Mouse (Mus musculus) G1E-ER4 (cell line): ENCODE results near the gene Camp. TPM values are rescaled to one million over a fixed set of nuclear protein-coding genes. Genes with fewer than 3 reads are reported as not detected.

Experiments used
- GATA1 ChIP-seq: IDR thresholded peaks from one replicate; pipeline ENCODE4 v1.8.0; 2012; ENCODE audit warnings: low read length, inconsistent platforms
- polyA plus RNA-seq: library from polyadenylated mRNA; stranded (reverse); fragments of >175 nt; gene quantifications from 2 replicates; pipeline ENCODE4 v1.2.3, GENCODE M21; 2012

The Camp gene
- not detected in 2 replicates for polyA plus RNA-seq

DNA sequence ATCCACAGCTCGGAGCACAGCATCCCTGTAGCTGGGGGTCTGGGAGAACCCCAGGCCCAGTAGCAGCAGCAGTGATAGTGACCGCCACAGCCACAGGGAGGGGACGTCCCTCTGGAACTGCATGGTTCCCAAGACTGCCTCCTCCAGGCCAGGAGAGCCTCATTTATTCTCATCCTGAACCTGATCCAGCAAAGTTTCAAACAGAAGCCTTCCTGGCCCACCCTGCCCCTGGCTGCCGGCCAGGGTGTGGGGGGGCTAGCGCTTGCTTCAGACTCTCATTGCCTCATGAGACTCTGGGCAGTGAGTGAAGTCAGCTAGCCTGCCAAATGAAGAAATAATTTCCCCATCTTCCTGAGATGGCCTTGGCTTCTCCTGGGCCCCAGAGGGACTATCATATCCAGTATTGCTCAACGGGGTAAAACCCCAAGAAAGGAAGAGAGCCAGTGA is at the start of gene Camp:
Camp (minus strand) TSS at position 306 of the 447 bp plus-strand sequence.
- no peak for TF ChIP-seq GATA1

DNA sequence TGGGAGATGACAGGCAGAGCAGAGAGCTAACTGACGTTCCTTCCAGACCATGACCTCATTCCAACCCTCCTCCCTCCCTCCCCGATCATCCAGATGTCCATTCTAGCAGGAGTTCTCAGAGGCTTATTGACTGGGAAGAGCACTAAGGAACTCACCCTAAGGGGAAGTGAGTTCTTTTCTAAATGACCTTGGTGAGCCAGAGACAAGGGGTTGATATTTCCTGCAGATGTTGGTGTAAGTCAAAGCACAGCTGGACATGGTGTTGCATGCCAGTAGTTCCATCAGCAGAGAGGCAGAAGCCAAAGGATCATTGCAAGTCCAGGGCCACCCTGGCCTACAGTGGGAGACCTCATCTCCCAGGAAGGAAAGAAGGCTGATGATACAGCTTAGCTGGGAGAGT is 48.6 kb upstream of the Camp start:
- TF ChIP-seq GATA1 = no peak

DNA sequence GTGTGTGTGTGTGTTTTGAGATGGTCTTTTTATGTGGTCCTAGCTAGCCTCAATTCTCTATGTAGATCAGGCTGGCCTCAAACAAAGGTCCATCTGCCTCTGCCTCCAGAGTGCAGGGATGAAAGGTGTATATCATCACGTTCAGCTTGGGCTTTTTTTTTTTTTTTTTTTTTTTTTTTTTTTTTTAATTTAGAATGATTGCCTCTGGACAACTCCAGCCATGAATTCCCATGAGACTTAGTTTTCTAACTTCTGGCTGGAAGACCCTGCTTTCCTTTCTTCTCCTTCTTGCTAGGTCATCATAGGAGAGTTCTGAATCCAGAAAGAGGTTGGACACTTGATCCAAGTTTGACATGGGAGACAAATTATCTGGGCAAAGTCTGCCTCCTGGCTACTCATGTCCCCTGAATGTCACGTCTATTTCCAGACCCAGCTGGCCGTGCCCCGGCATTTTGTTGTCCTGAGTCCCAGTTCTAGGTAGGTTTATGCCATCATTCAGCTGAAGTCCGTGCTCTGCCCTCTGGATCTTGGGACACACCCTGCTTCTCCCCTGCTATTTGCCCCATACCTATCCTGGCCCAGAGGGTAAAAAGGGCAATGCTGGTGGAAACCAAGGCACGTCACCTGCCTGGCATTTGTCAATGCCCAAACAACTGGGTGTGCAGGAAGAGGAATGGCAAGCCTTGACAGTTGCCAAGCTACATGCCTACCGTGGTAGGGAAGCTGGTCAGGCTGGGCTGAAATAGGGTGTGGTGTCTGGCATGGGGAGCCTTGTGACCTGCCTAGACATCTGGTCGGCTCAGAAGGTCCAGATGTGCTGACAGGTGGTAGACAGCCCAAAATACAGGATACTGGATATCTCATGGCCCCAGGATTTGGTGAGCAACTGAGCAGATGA is 47.1 kb upstream of the Camp start:
- no peak for TF ChIP-seq GATA1

DNA sequence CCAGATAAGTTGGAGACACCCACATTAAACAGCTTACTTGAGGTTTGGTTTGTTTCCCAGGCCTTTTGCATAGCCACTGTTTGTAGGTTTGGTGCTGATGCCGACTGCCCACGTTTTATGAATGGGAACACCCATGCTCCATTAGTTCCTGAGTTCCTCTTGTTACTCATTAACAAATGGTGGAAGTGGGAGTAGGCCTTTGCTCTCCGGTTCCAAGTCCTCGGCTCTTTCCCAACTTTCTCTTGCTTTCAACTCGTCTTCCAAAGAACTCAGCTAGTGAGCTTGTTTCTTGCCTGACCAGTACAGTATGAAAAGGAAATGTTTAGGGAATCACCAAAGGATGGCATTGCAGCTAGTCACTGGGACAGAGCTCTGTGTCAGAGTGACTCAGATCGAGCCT is 46.2 kb upstream of the Camp start:
- TF ChIP-seq GATA1 = no peak

DNA sequence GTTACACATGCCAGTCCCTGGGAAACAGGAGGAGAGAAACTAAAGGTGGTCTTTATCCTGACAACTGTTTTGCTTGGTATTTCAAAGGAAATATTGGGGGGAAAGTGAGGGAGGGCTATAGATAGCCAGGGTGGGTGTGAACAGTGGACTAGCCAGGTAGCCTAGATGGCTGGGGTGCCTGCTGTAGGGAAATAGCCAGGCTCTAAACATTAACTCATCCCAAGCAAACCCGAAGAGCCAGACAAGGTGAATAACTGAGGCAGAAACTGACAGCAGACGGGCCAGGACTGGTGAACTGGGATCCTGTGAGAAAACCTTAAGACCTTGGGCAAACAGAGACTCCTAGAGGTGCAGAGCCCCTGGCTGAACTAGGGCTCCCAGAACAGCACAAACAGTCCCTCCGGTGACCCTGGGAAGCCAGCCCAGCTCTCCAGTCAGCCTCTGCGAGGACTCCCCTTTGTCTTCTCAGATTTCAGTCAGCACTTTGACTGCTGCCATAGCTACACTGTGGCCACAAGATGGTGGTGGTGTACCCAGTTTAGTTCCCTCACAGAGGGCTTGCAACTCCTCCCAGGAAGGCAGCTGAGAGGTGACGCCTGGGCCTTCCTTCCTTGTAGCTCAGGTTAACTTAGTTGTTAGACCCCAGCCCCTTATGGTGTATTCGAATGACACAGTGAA is 45.1 kb upstream of the Camp start:
- no peak for TF ChIP-seq GATA1

DNA sequence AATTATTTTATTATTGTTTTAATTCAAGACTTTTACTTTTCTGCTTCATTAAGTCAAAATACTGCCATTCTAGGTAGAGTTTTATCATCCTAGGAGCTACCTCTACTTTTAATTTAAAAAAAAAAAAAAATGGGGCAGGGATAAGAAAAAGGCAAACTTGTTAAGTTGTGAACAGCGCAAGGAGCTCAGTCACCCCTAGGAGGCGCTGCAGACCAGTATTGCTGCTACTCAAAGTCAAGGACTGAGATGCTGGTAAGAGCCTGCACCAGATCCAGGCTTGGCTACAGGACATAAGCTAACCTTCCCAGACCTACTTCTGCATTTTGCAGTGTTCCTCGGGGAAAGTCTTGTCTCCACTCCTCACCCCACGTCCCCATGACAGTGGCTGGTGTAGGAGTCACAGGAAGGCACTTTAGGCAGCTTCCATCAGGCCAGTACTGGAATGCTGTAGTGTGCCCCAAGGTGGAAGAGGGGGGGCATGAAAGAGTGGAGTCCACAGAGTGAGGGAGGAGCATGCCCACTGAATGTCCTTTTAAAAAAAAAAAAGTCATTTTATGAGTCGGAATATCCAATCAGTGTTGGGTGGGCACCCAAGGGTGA is 43.3 kb upstream of the Camp start:
- TF ChIP-seq GATA1 = no peak

DNA sequence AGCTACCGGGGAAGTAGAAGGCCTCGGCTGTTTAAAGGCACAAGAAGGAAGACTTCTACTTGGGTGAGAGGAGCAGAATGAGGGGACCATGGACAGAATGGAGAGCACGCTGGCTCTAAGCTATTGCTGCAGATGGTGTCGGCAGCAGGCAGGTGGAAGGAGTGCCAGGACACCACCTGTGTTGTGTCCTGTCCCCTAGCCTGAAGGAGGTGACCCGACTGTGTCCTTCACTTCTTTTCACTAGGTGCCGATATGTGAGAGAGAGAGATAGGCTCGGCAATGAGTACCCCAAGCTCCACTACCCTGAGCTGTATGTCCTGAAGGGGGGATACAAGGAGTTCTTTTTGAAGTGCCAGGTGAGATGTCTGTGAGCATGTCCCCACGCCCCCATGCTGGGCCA is 42.1 kb upstream of the Camp start:
- no peak for TF ChIP-seq GATA1

DNA sequence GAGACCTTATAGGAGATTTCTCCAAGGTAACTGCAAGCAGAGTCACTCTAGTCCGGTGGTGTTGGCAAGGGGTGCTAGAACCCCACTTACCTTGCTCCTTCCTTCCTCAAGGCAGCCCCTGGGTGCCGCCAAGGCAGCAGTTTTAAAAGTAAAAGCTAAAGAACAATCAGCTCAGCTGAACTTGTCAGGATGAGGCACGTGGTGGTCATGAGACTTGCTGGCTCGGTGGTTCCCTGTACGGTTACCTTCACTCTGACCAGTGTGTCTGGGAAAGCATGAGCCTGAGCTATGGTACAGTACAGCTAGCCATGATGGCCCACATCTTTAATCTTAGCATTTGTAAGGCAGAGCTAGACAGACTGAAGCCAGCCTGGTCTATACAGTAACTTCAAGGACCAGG is 37.9 kb upstream of the Camp start:
- TF ChIP-seq GATA1 = no peak

DNA sequence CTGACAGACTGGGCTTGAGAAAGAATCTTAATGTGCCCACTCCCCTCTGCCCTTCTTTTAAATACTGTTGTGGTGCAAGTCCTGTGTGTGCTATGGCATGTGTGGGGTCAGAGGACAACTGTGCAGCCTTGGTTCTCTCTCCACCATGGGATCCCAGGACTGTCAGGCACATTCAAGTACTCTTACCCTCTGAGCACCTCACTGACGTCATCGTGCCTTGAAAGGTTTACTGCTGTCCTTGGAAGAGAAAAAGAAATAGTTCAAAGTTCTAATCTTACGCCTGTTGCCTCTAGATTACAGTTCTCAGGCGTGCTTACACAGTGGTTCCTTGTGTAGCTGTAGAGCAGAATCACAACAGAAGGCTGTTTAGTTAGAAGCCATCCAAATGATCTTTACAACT is 36.8 kb upstream of the Camp start:
- TF ChIP-seq GATA1 = no peak

DNA sequence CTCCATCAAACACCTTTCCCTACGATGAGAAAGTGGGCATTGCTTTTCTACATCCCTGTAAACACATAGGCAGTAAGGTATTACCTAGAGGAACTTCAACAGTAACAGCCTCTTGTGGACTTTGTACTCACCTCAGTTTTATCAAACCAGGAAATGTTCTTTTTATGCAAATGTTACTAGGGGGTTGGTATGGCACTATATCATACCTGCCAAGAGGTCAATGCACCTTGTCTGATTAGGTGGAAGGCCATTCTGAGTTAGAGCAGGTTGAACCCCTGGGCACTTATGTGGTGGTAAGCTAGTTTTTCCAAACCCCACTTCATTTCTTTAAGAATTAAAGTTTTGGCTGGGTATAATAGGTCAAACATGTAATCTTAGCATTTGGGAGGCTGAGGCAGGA is 29.9 kb upstream of the Camp start:
- TF ChIP-seq GATA1 = no peak

DNA sequence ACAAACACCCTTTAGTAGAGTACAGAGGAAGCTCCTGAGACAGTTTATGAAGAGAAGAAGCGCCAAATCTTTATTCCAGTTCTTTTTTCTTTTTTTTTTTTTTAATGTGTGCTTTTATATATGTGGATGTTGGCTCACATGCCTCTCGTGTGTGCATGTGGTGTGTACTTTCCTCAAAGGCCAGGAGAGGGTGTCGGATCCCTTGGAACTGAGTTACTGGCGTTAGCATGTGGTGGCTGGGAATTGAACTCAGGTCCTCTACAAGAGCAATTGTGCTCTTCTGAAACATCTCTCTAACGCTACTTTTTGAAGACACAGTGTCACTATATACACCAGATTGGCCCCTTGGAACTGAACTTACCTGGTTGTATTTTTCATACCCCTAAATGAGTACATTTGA is 28.2 kb upstream of the Camp start:
- TF ChIP-seq GATA1 = no peak

DNA sequence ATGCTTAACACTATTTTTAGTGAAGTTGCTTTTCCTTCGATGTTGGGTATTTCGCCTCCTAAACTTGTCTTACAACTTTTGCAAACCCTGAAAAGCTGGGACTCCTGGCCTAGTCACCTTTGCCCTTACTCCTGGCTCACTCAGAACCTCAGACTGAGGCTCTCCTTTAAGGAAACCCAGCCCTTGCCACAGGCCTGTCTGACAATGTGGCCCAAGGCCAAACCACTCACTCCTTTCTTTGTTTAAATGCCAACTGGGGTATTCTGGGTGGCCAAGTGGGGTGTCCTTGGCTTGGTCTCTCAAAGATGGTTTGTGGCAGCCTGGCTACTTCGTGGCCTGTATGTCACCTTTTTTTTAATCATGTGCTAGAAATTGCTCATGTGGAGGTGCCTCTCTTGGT is 27.3 kb upstream of the Camp start:
- no peak for TF ChIP-seq GATA1

DNA sequence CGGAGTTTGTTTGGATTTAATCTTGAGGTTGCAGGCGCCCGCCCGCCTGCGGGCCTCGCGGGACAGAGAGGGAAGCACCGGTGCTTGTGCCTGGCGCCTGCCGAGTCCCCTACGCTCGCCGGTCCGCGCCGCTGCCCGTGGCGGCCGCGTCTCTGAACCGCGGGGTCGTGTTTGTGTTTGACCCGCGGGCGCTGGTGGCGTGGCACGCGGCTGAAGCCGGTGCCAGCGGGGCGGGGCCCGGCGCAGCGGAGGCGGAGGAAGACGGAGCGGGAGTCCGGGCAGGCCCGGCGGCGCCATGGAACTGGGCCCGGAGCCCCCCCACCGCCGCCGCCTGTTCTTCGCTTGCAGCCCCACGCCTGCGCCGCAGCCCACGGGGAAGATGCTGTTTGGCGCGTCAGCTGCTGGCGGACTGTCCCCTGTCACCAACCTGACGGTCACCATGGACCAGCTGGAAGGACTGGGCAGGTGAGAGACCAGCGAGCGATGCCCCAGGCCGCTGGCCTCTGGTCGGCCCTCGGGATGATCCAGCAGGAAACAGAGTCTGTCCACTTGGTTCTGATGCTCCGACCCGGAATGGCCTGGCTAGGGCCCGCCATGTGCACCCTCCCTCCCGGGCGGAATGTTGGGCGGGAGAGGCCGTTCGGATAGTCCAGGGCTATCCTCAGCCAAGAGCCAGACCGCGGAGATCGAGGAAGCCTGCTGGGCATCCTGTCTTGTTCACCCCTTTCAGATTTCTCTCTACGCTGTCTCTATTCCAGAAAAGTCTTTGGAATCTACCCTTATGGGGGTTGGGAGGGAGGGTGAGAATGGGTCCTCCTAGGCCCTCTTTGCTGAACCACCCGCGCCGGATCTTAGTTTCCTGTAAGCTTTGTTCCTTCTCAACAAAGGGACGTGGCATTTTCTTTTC is 26.5 kb upstream of the Camp start:
- no peak for TF ChIP-seq GATA1

DNA sequence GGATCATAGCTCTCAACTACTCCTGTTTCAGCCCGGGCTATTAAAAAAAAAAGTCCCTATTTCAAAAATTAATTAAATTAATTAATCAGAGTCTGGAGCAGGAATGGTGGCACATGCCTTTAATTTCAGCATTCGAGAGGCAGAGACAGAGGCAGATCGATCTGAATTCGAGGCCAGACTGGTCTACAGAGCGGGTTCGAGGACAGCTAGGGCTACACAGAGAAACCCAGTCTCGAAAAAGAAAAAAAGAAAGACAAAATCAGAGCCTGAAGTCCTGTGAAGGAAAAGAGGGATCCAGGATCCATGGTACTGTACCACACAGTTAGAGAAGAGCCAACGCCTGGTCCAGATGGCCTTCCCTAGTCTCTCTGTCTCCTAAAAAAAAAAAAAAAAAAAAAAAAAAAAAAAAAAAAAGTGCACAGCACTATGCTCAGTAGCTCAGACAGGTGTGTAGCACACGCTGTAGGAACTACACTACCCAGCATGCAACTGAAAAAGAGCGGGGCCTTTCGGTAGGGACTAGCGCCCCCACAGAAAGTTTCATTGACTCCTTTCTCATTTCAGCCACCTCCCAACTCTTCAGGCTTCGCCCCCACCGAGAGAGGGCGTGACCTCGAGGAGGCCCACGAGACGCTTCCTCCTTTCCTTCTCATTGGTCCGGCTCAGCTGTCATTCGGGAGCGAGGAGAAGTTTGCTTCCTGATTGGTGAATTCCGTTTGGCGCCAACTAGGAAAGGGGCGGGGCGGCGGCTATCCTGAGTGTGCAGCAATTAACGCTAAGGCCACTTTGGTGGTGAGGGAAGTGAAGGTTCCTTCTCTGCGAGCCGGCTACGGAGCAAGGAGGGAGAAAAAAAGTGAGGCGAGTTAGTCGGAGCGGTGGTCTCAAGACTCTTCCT is 25.6 kb upstream of the Camp start, which contains the start of gene Cdc25a:
Cdc25a (plus strand) TSS at position 783 of the 895 bp plus-strand sequence.
- TF ChIP-seq GATA1 = no peak

DNA sequence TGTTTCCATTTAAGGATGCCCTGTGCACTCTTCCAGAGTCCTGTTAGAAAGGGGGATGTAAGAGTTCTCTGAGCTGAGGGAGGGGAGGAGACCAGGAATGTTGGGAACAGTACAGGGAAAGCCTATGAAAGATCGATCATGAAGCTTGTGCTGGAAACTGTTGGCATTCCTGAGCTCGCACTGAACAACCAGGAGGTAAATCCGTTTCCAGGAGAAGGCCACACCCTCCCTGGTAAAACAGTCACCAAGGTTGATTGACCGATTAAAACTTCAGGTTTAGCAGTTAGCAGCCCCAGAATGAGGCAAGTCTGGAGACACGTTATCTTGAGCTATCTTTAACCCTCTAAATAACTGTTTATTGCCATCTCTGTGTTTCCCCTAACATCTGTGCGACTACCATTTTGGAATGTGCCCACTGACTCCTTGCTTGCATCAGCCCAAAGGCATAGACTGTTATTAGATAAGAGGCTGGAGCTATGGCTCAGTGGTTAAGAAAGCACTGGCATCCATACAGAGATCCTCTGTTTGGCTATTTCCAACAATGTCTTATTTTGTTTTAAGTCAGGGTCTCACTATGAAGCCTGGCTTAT is 21.7 kb upstream of the Camp start:
- TF ChIP-seq GATA1 = no peak
